Comparison of ENCODE assay signal across 9 mouse cellular contexts in the genomic region with DNA sequence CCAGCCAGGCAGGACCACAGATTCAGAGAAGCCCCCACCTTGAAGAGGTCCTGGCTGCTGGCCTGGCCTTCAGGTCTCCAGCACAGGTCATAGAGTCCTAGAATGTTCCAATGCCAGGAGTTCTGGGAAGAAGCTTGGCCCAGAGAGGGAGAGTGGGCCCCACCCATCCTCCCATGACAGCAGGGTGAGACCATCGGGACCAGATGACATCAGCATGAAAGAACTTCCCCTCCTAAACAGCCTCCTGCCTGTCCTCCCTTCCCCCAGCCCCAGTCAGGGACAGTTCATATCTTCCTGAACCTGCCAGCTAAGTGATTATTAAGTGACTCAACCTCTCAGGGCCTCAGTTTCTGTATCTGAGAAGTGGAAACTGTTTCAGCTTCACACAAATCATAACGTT. TPM values are rescaled to one million over a fixed set of nuclear protein-coding genes. Genes with fewer than 3 reads are reported as not detected.
DNase-seq lines count a peak whose midpoint lies in the region; ATAC-seq and TF ChIP-seq lines count a peak whose summit lies in the region.
"Had no signal": no experiment of that assay in that cellular context is flagged by ENCODE, and none has a peak within 500 bp of the region (broad histone marks: within the 10 kb centered on the region; RNA-seq: fewer than 3 reads in every experiment).

No protein-coding gene starts in this region.

- peaks cover 3% of the 10 kb centered on the region; the same call in 1 of the 2 replicates for H3K27me3 ChIP-seq in forebrain, embryonic 10.5 days (ENCODE audit: poor library complexity, severe bottlenecking)
- no peaks in the 10 kb centered on the region for H3K27me3 ChIP-seq in forebrain, embryonic 15.5 days
- no peaks in the 10 kb centered on the region for H3K27me3 ChIP-seq in heart, embryonic 15.5 days
- H3K27me3 ChIP-seq in lung, embryonic 14.5 days (ENCODE audit: insufficient read depth, low read length), result no peaks in the 10 kb centered on the region

- no peak overlapping the region for H3K4me2 ChIP-seq in forebrain, embryonic 15.5 days (replicated peaks)
- H3K4me2 ChIP-seq in heart, embryonic 15.5 days, result no peak overlapping the region
- no peak overlapping the region for H3K4me2 ChIP-seq in lung, embryonic 14.5 days

- no peaks in the 10 kb centered on the region for H3K9me3 ChIP-seq in forebrain, embryonic 10.5 days
- no peaks in the 10 kb centered on the region for H3K9me3 ChIP-seq in forebrain, embryonic 15.5 days
- H3K9me3 ChIP-seq in heart, embryonic 15.5 days (replicated peaks), result no peaks in the 10 kb centered on the region
- no peaks in the 10 kb centered on the region for H3K9me3 ChIP-seq in lung, embryonic 14.5 days (ENCODE audit: low read depth, low read length)

- peaks cover 53% of the 10 kb centered on the region for H3K4me1 ChIP-seq in forebrain, embryonic 10.5 days
- H3K4me1 ChIP-seq in forebrain, embryonic 15.5 days, result peaks cover 57% of the 10 kb centered on the region
- peaks cover 67% of the 10 kb centered on the region for H3K4me1 ChIP-seq in heart, embryonic 15.5 days (replicated peaks)
- H3K4me1 ChIP-seq in lung, embryonic 14.5 days (ENCODE audit: insufficient read depth), result peaks cover 12% of the 10 kb centered on the region; the same call in 1 of the 2 replicates

- H3K9ac ChIP-seq in forebrain, embryonic 15.5 days (replicated peaks), result no peak overlapping the region
- H3K9ac ChIP-seq in heart, embryonic 15.5 days, result no peak overlapping the region
- no peak overlapping the region for H3K9ac ChIP-seq in lung, embryonic 14.5 days

- TF ChIP-seq CTCF in lung, embryonic 14.5 days (IDR thresholded peaks at IDR 0.05; ENCODE audit: low read depth), result no peak

- peak overlapping the region; percentile 3; the same call in 1 of the 2 replicates for H3K27ac ChIP-seq in forebrain, embryonic 10.5 days
- no peak overlapping the region for H3K27ac ChIP-seq in forebrain, embryonic 15.5 days (replicated peaks)
- H3K27ac ChIP-seq in heart, embryonic 15.5 days, result peak overlapping the region; percentile 60
- no peak overlapping the region for H3K27ac ChIP-seq in lung, embryonic 14.5 days (ENCODE audit: low read depth)

- peaks cover 66% of the 10 kb centered on the region for H3K36me3 ChIP-seq in forebrain, embryonic 10.5 days (replicated peaks)
- peaks cover 16% of the 10 kb centered on the region; the same call in 1 of the 2 replicates for H3K36me3 ChIP-seq in forebrain, embryonic 15.5 days
- peaks cover 7% of the 10 kb centered on the region; the same call in 1 of the 2 replicates for H3K36me3 ChIP-seq in heart, embryonic 15.5 days
- H3K36me3 ChIP-seq in lung, embryonic 14.5 days (ENCODE audit: insufficient read depth), result peaks cover 24% of the 10 kb centered on the region

- H3K4me3 ChIP-seq in forebrain, embryonic 10.5 days, result no peak overlapping the region
- H3K4me3 ChIP-seq in forebrain, embryonic 15.5 days, result no peak overlapping the region
- H3K4me3 ChIP-seq in heart, embryonic 15.5 days, result no peak overlapping the region
- no peak overlapping the region for H3K4me3 ChIP-seq in lung, embryonic 14.5 days (ENCODE audit: low read depth, low read length)

- no peak for ATAC-seq in forebrain, embryonic 15.5 days (replicated peaks)
- ATAC-seq in heart, embryonic 15.5 days (replicated peaks; ENCODE audit: insufficient number of reproducible peaks, insufficient read depth, low FRiP score, low read depth), result peak; percentile 40; the same call in 1 of the 2 replicates
- no peak for ATAC-seq in lung, embryonic 14.5 days (ENCODE audit: insufficient read depth)
- ATAC-seq in activated CD4-positive, CD25-positive, alpha-beta regulatory T cell, adult 4 months, result no peak

- DNase-seq in forebrain, embryonic 10.5 days (ENCODE audit: extremely low spot score, low spot score), result no peak
- DNase-seq in adrenal gland, adult 18-20 months (ENCODE audit: low spot score in 2 of 2), result peak; percentile 38 to 42
- DNase-seq in lung, embryonic 14.5 days, result peak; percentile 30
- DNase-seq in embryo, embryonic 10 days (ENCODE audit: low spot score), result no peak
- DNase-seq in thymus, adult 18-20 months, result no peak

- WGBS in forebrain, embryonic 10.5 days, result 82% methylated on average over 2 of the region's 2 CpGs
- 69% methylated on average over 2 of the region's 2 CpGs for WGBS in forebrain, embryonic 15.5 days
- 12% methylated on average over 2 of the region's 2 CpGs for WGBS in heart, embryonic 15.5 days
- whole genome bisulfite sequencing in lung, embryonic 14.5 days, result 50% methylated on average over 2 of the region's 2 CpGs

RNA-seq across cellular contexts. Expression of gene Carhsp1, which starts 5.5 kb away (rescaled TPM):
- 137 and 143 TPM in 2 replicates for polyA plus RNA-seq in forebrain, embryonic 10.5 days (2016; fragmentation: Nextera tagmentation; extraction: Ambion mirVana)
- 183 and 199 TPM in 2 replicates for polyA plus RNA-seq in forebrain, embryonic 15.5 days (2015; fragmentation: Nextera tagmentation; extraction: Ambion mirVana)
- total RNA-seq in adrenal gland, adult 18-20 months (2021), result 100 to 1,000 TPM in 1 of 2 experiments, 10 to 100 TPM in 1; 61.8 to 134 TPM
- 71.1 and 82.7 TPM in 2 replicates for polyA plus RNA-seq in heart, embryonic 15.5 days (2015; fragmentation: Nextera tagmentation; extraction: Ambion mirVana)
- 27.6 and 27.7 TPM in 2 replicates for polyA plus RNA-seq in lung, embryonic 14.5 days (2014; fragmentation: Nextera tagmentation; extraction: Ambion mirVana)
- 10 to 100 TPM; 25.6 to 32.1 TPM for polyA plus RNA-seq in activated CD4-positive, CD25-positive, alpha-beta regulatory T cell, adult 4 months (2017; shearing (Covaris generic))

RNA-seq across cellular contexts. Expression of gene Gm5767, which starts 14.1 kb away (rescaled TPM):
- 0.26 TPM in 1 of 2 replicates, not detected in the other for polyA plus RNA-seq in forebrain, embryonic 10.5 days (2016; fragmentation: Nextera tagmentation; extraction: Ambion mirVana)
- polyA plus RNA-seq in forebrain, embryonic 15.5 days (2015; fragmentation: Nextera tagmentation; extraction: Ambion mirVana), result not detected in 2 replicates
- total RNA-seq in adrenal gland, adult 18-20 months (2021), result not detected
- polyA plus RNA-seq in heart, embryonic 15.5 days (2015; fragmentation: Nextera tagmentation; extraction: Ambion mirVana), result not detected in 2 replicates
- polyA plus RNA-seq in lung, embryonic 14.5 days (2014; fragmentation: Nextera tagmentation; extraction: Ambion mirVana), result not detected in 2 replicates
- not detected for polyA plus RNA-seq in activated CD4-positive, CD25-positive, alpha-beta regulatory T cell, adult 4 months (2017; shearing (Covaris generic))
- polyA plus RNA-seq: C2C12 had no signal

RNA-seq across cellular contexts. Expression of gene Tmem186, which starts 28.9 kb away (rescaled TPM):
- polyA plus RNA-seq in forebrain, embryonic 10.5 days (2016; fragmentation: Nextera tagmentation; extraction: Ambion mirVana), result 27.1 and 27.5 TPM in 2 replicates
- 24.8 and 25.9 TPM in 2 replicates for polyA plus RNA-seq in forebrain, embryonic 15.5 days (2015; fragmentation: Nextera tagmentation; extraction: Ambion mirVana)
- total RNA-seq in adrenal gland, adult 18-20 months (2021), result 10 to 100 TPM; 16.5 to 20.2 TPM
- 14.9 and 18.4 TPM in 2 replicates for polyA plus RNA-seq in heart, embryonic 15.5 days (2015; fragmentation: Nextera tagmentation; extraction: Ambion mirVana)
- polyA plus RNA-seq in lung, embryonic 14.5 days (2014; fragmentation: Nextera tagmentation; extraction: Ambion mirVana), result 11.7 and 12.3 TPM in 2 replicates
- 10 to 100 TPM; 12.0 to 12.2 TPM for polyA plus RNA-seq in activated CD4-positive, CD25-positive, alpha-beta regulatory T cell, adult 4 months (2017; shearing (Covaris generic))

RNA-seq across cellular contexts. Expression of gene Pmm2, which starts 29.0 kb away (rescaled TPM):
- 49.8 and 54.4 TPM in 2 replicates for polyA plus RNA-seq in forebrain, embryonic 10.5 days (2016; fragmentation: Nextera tagmentation; extraction: Ambion mirVana)
- 49.6 and 49.9 TPM in 2 replicates for polyA plus RNA-seq in forebrain, embryonic 15.5 days (2015; fragmentation: Nextera tagmentation; extraction: Ambion mirVana)
- 10 to 100 TPM; 57.0 to 57.3 TPM for total RNA-seq in adrenal gland, adult 18-20 months (2021)
- polyA plus RNA-seq in heart, embryonic 15.5 days (2015; fragmentation: Nextera tagmentation; extraction: Ambion mirVana), result 34.9 and 39.1 TPM in 2 replicates
- 51.7 and 52.0 TPM in 2 replicates for polyA plus RNA-seq in lung, embryonic 14.5 days (2014; fragmentation: Nextera tagmentation; extraction: Ambion mirVana)
- polyA plus RNA-seq in activated CD4-positive, CD25-positive, alpha-beta regulatory T cell, adult 4 months (2017; shearing (Covaris generic)), result 100 to 1,000 TPM in 1 of 2 experiments, 10 to 100 TPM in 1; 95.0 to 108 TPM

Comparison
In these comparisons a context has a peak if more than half of its experiments do, and no peak if none do; other contexts are left out.
1. H3K27ac ChIP-seq: peak in forebrain, embryonic 10.5 days (single experiment) and heart, embryonic 15.5 days (single experiment); none in forebrain, embryonic 15.5 days (single experiment) and lung, embryonic 14.5 days (single experiment).
2. DNase-seq: peak in adrenal gland, adult 18-20 months (2 of 2) and lung, embryonic 14.5 days (single experiment); none in forebrain, embryonic 10.5 days (single experiment), embryo, embryonic 10 days (single experiment) and thymus, adult 18-20 months (0 of 2).